Mouse (Mus musculus): Measurements from ENCODE around the gene Taar7b. TPM values are rescaled to one million over a fixed set of nuclear protein-coding genes. Genes with fewer than 3 reads are reported as not detected.

Taar7b gene
- polyA plus RNA-seq, 1 experiment from 2014 or later = not detected

GRCm38 (mm10) chr10:23978901-23979705, 20.6 kb upstream of the Taar7b start:
- H3K4me3 ChIP-seq (ENCODE audit: low read depth, low read length) = no peak overlapping the region
- peak; percentile 88 for ATAC-seq (ENCODE audit: low FRiP score)
- WGBS = 45% methylated on average over 16 of the region's 16 CpGs
- no peaks in the 10 kb centered on the region for H3K27me3 ChIP-seq (ENCODE audit: control insufficient read depth, insufficient read depth, low read length)
- H3K9ac ChIP-seq (ENCODE audit: low read length) = no peak overlapping the region
- no peaks in the 10 kb centered on the region for H3K4me1 ChIP-seq (ENCODE audit: control insufficient read depth, insufficient read depth, low read length)
- no peaks in the 10 kb centered on the region for H3K36me3 ChIP-seq (ENCODE audit: control insufficient read depth, insufficient read depth, low read length)
- H3K4me2 ChIP-seq = no peak overlapping the region
- peak; percentile 96 for DNase-seq (ENCODE audit: low spot score, missing footprints)
- no peaks in the 10 kb centered on the region for H3K9me3 ChIP-seq (ENCODE audit: control insufficient read depth, low read length)
- H3K27ac ChIP-seq (ENCODE audit: low read depth, low read length) = no peak overlapping the region

- 73% methylated on average over 8 of the region's 8 CpGs for WGBS
- H3K36me3 ChIP-seq (ENCODE audit: control insufficient read depth, insufficient read depth, low read length) = no peaks in the 10 kb centered on the region
- no peak for ATAC-seq (ENCODE audit: low FRiP score)
- no peak for DNase-seq (ENCODE audit: low spot score, missing footprints)
- H3K9ac ChIP-seq (ENCODE audit: low read length) = no peak within 1 kb of the TSS
- H3K27me3 ChIP-seq (ENCODE audit: control insufficient read depth, insufficient read depth, low read length) = no peaks in the 10 kb centered on the region
- no peak within 1 kb of the TSS for H3K4me2 ChIP-seq
- no peak within 1 kb of the TSS for H3K27ac ChIP-seq (ENCODE audit: low read depth, low read length)
- no peaks in the 10 kb centered on the region for H3K4me1 ChIP-seq (ENCODE audit: control insufficient read depth, insufficient read depth, low read length)
- H3K9me3 ChIP-seq (ENCODE audit: control insufficient read depth, low read length) = no peaks in the 10 kb centered on the region
- H3K4me3 ChIP-seq (ENCODE audit: low read depth, low read length) = no peak within 1 kb of the TSS
Measured at GRCm38 (mm10) chr10:23985546-23985945, 14.2 kb upstream of the Taar7b start, which contains the start of gene Taar6. Gene Taar6 (minus strand): TSS chr10:23985646.

GRCm38 (mm10) chr10:23986419-23986818, 13.3 kb upstream of the Taar7b start:
- no peaks in the 10 kb centered on the region for H3K27me3 ChIP-seq (ENCODE audit: control insufficient read depth, insufficient read depth, low read length)
- H3K9me3 ChIP-seq (ENCODE audit: control insufficient read depth, low read length) = no peaks in the 10 kb centered on the region
- H3K9ac ChIP-seq (ENCODE audit: low read length) = no peak overlapping the region
- H3K4me3 ChIP-seq (ENCODE audit: low read depth, low read length) = no peak overlapping the region
- ATAC-seq (ENCODE audit: low FRiP score) = no peak
- 85% methylated on average over 5 of the region's 5 CpGs for WGBS
- no peak overlapping the region for H3K27ac ChIP-seq (ENCODE audit: low read depth, low read length)
- H3K36me3 ChIP-seq (ENCODE audit: control insufficient read depth, insufficient read depth, low read length) = no peaks in the 10 kb centered on the region
- H3K4me1 ChIP-seq (ENCODE audit: control insufficient read depth, insufficient read depth, low read length) = no peaks in the 10 kb centered on the region
- no peak for DNase-seq (ENCODE audit: low spot score, missing footprints)
- no peak overlapping the region for H3K4me2 ChIP-seq

GRCm38 (mm10) chr10:23993381-23993780, 6.4 kb upstream of the Taar7b start, which contains the start of gene Taar7a:
Gene Taar7a (minus strand): TSS chr10:23993481.
- Histone ChIP-seq H3K4me3 (ENCODE audit: low read depth, low read length) (no peak within 1 kb of the TSS), H3K27ac (ENCODE audit: low read depth, low read length) (no peak within 1 kb of the TSS), H3K9me3 (ENCODE audit: control insufficient read depth, low read length) (no peaks in the 10 kb centered on the region), H3K36me3 (ENCODE audit: control insufficient read depth, insufficient read depth, low read length) (no peaks in the 10 kb centered on the region), H3K4me1 (ENCODE audit: control insufficient read depth, insufficient read depth, low read length) (no peaks in the 10 kb centered on the region), H3K9ac (ENCODE audit: low read length) (no peak within 1 kb of the TSS), H3K4me2 (no peak within 1 kb of the TSS), H3K27me3 (ENCODE audit: control insufficient read depth, insufficient read depth, low read length) (no peaks in the 10 kb centered on the region)
- DNase-seq (ENCODE audit: low spot score, missing footprints) (no peak), ATAC-seq (ENCODE audit: low FRiP score) (no peak)
- 87% methylated on average over 3 of the region's 3 CpGs for WGBS

GRCm38 (mm10) chr10:24006442-24006841, 6.7 kb downstream of the Taar7b start:
- Histone ChIP-seq H3K36me3 (ENCODE audit: control insufficient read depth, insufficient read depth, low read length) (no peaks in the 10 kb centered on the region), H3K4me1 (ENCODE audit: control insufficient read depth, insufficient read depth, low read length) (no peaks in the 10 kb centered on the region), H3K9me3 (ENCODE audit: control insufficient read depth, low read length) (no peaks in the 10 kb centered on the region), H3K4me3 (ENCODE audit: low read depth, low read length) (no peak overlapping the region), H3K27me3 (ENCODE audit: control insufficient read depth, insufficient read depth, low read length) (no peaks in the 10 kb centered on the region), H3K4me2 (no peak overlapping the region), H3K27ac (ENCODE audit: low read depth, low read length) (no peak overlapping the region), H3K9ac (ENCODE audit: low read length) (no peak overlapping the region)
- DNase-seq (ENCODE audit: low spot score, missing footprints) (no peak), ATAC-seq (ENCODE audit: low FRiP score) (no peak)
- 76% methylated on average over 1 of the region's 1 CpGs for WGBS

- H3K4me2 ChIP-seq = no peak overlapping the region
- no peaks in the 10 kb centered on the region for H3K27me3 ChIP-seq (ENCODE audit: control insufficient read depth, insufficient read depth, low read length)
- no peak overlapping the region for H3K27ac ChIP-seq (ENCODE audit: low read depth, low read length)
- DNase-seq (ENCODE audit: low spot score, missing footprints) (no peak), ATAC-seq (ENCODE audit: low FRiP score) (no peak)
- no peaks in the 10 kb centered on the region for H3K36me3 ChIP-seq (ENCODE audit: control insufficient read depth, insufficient read depth, low read length)
- H3K9ac ChIP-seq (ENCODE audit: low read length) = no peak overlapping the region
- H3K4me3 ChIP-seq (ENCODE audit: low read depth, low read length) = no peak overlapping the region
- WGBS = 77% methylated on average over 2 of the region's 2 CpGs
- no peaks in the 10 kb centered on the region for H3K9me3 ChIP-seq (ENCODE audit: control insufficient read depth, low read length)
- H3K4me1 ChIP-seq (ENCODE audit: control insufficient read depth, insufficient read depth, low read length) = no peaks in the 10 kb centered on the region
Measured at GRCm38 (mm10) chr10:24007034-24007433, 7.3 kb downstream of the Taar7b start.

- WGBS = 92% methylated on average over 1 of the region's 1 CpGs
Measured at GRCm38 (mm10) chr10:24008143-24008542, 8.4 kb downstream of the Taar7b start.

GRCm38 (mm10) chr10:24026922-24027321, 27.2 kb downstream of the Taar7b start, which contains the start of gene Taar7d:
Gene Taar7d (plus strand): TSS chr10:24027222.
- ATAC-seq (ENCODE audit: low FRiP score) = no peak
- Histone ChIP-seq H3K27me3 (ENCODE audit: control insufficient read depth, insufficient read depth, low read length) (no peaks in the 10 kb centered on the region), H3K4me1 (ENCODE audit: control insufficient read depth, insufficient read depth, low read length) (no peaks in the 10 kb centered on the region), H3K4me2 (no peak within 1 kb of the TSS), H3K4me3 (ENCODE audit: low read depth, low read length) (no peak within 1 kb of the TSS), H3K27ac (ENCODE audit: low read depth, low read length) (no peak within 1 kb of the TSS), H3K36me3 (ENCODE audit: control insufficient read depth, insufficient read depth, low read length) (no peaks in the 10 kb centered on the region), H3K9me3 (ENCODE audit: control insufficient read depth, low read length) (no peaks in the 10 kb centered on the region), H3K9ac (ENCODE audit: low read length) (no peak within 1 kb of the TSS)
- DNase-seq (ENCODE audit: low spot score, missing footprints) = no peak

More at GRCm38 (mm10) chr10:24008143-24008542, 8.4 kb downstream of the Taar7b start:
- ATAC-seq (ENCODE audit: low FRiP score) (no peak), DNase-seq (ENCODE audit: low spot score, missing footprints) (no peak)
- Histone ChIP-seq H3K9me3 (ENCODE audit: control insufficient read depth, low read length) (no peaks in the 10 kb centered on the region), H3K4me2 (no peak overlapping the region), H3K27ac (ENCODE audit: low read depth, low read length) (no peak overlapping the region), H3K4me1 (ENCODE audit: control insufficient read depth, insufficient read depth, low read length) (no peaks in the 10 kb centered on the region), H3K9ac (ENCODE audit: low read length) (no peak overlapping the region), H3K27me3 (ENCODE audit: control insufficient read depth, insufficient read depth, low read length) (no peaks in the 10 kb centered on the region), H3K36me3 (ENCODE audit: control insufficient read depth, insufficient read depth, low read length) (no peaks in the 10 kb centered on the region), H3K4me3 (ENCODE audit: low read depth, low read length) (no peak overlapping the region)

GRCm38 (mm10) chr10:24031347-24031746, 31.6 kb downstream of the Taar7b start:
- no peak overlapping the region for H3K4me3 ChIP-seq (ENCODE audit: low read depth, low read length)
- ATAC-seq (ENCODE audit: low FRiP score) (no peak), DNase-seq (ENCODE audit: low spot score, missing footprints) (no peak)
- H3K27me3 ChIP-seq (ENCODE audit: control insufficient read depth, insufficient read depth, low read length) = no peaks in the 10 kb centered on the region
- H3K36me3 ChIP-seq (ENCODE audit: control insufficient read depth, insufficient read depth, low read length) = no peaks in the 10 kb centered on the region
- H3K27ac ChIP-seq (ENCODE audit: low read depth, low read length) = no peak overlapping the region
- H3K4me2 ChIP-seq = no peak overlapping the region
- H3K9me3 ChIP-seq (ENCODE audit: control insufficient read depth, low read length) = no peaks in the 10 kb centered on the region
- no peaks in the 10 kb centered on the region for H3K4me1 ChIP-seq (ENCODE audit: control insufficient read depth, insufficient read depth, low read length)
- no peak overlapping the region for H3K9ac ChIP-seq (ENCODE audit: low read length)
